Mouse (Mus musculus) limb, embryonic 10.5 days (tissue): ENCODE measurements around the gene Rasgef1b. TPM values are rescaled to one million over a fixed set of nuclear protein-coding genes. Genes with fewer than 3 reads are reported as not detected.

Source experiments
- DNase-seq: peaks from one replicate; pipeline ENCODE4 v3.0.0-alpha.2; 2017; ENCODE audit warnings: low spot score
- H3K27ac ChIP-seq: fragments of 300-500 bp; sonication (generic); 2 replicates; pipeline ENCODE4 v1.5.1; 2016; ENCODE audit warnings: mild to moderate bottlenecking
- H3K27me3 ChIP-seq: fragments of 300-500 bp; sonication (generic); 2 replicates; pipeline ENCODE4 v1.6.1; 2016; ENCODE audit warnings: low read depth, mild to moderate bottlenecking; ENCODE audit not compliant: poor library complexity, severe bottlenecking
- H3K36me3 ChIP-seq: fragments of 300-500 bp; sonication (generic); 2 replicates; pipeline ENCODE4 v1.6.1; 2016; ENCODE audit warnings: mild to moderate bottlenecking, moderate library complexity
- H3K4me1 ChIP-seq: fragments of 300-500 bp; sonication (generic); 2 replicates; pipeline ENCODE4 v1.6.1; 2016
- H3K4me3 ChIP-seq: fragments of 300-500 bp; sonication (generic); 2 replicates; pipeline ENCODE4 v1.5.1; 2016; ENCODE audit warnings: mild to moderate bottlenecking, moderate library complexity
- H3K9me3 ChIP-seq: fragments of 300-500 bp; sonication (generic); replicated peaks from 2 replicates; pipeline ENCODE4 v1.6.1; 2016; ENCODE audit warnings: mild to moderate bottlenecking
- WGBS: fragments of 180-500 bp; shearing (Covaris S2); methylation state at CpG from one replicate; pipeline ENCODE4 v1.1.7; 2016; 5-methylcytosine and 5-hydroxymethylcytosine counted together
- polyA plus RNA-seq: library from polyadenylated mRNA; unstranded; fragments of >200 nt; fragmentation: Nextera tagmentation; extraction: Ambion mirVana; gene quantifications from 2 replicates; pipeline ENCODE4 v1.2.1, GENCODE M21; 2016

The Rasgef1b gene
- polyA plus RNA-seq, 1 experiment from 2014 or later, result 32.5 TPM

DNA sequence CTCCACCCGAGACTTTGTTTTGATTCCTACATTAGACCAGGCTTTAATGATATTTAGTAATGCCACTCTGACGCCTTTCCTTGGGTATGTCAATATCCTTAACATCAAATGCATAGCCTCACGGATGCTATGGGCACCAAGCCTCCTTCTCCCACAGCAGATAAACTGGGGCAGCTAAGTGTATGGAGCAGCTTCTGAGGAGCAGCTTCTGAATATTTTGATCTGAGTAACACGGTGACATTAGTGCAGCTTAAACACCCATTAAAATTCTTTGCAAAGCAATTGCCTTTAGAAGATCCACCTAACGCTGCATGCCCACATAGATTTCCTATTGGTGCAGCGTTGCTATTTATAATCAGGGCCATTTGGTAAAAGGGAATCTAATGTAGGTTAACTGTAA lies 359.6 kb downstream of the Rasgef1b start:
- no peaks in the 10 kb centered on the region for H3K9me3 ChIP-seq
- 75% methylated on average over 6 of the region's 6 CpGs for WGBS
- DNase-seq, result no peak
- no peak overlapping the region for H3K4me3 ChIP-seq
- no peaks in the 10 kb centered on the region for H3K27me3 ChIP-seq
- no peaks in the 10 kb centered on the region for H3K36me3 ChIP-seq
- H3K27ac ChIP-seq, result no peak overlapping the region
- peaks cover 24% of the 10 kb centered on the region for H3K4me1 ChIP-seq

- Histone ChIP-seq H3K27ac (no peak overlapping the region), H3K36me3 (no peaks in the 10 kb centered on the region), H3K9me3 (no peaks in the 10 kb centered on the region), H3K4me3 (no peak overlapping the region), H3K4me1 (peaks cover 24% of the 10 kb centered on the region), H3K27me3 (no peaks in the 10 kb centered on the region)
- DNase-seq, result no peak
- WGBS, result 66% methylated on average over 1 of the region's 1 CpGs
Measured at GRCm38 (mm10) chr5:99368615-99369014, 360.2 kb downstream of the Rasgef1b start.

DNA sequence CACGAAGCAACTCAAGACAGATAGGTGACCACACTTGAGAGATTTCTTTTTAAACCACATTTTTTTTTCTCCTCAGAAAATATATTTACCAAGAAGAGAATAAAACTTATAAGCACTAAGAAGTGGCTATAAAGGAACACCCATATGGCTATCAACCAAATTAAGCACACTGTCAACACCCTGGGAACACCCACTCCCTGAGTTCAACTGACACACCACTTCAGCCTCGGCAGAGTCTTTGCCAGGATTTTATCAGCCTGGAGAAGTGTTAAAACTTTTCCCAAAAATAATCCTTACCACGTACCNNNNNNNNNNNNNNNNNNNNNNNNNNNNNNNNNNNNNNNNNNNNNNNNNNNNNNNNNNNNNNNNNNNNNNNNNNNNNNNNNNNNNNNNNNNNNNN lies 368.3 kb downstream of the Rasgef1b start:
- Histone ChIP-seq H3K9me3 (no peaks in the 10 kb centered on the region), H3K27ac (no peak overlapping the region), H3K4me3 (no peak overlapping the region), H3K27me3 (no peaks in the 10 kb centered on the region), H3K4me1 (peaks cover 30% of the 10 kb centered on the region), H3K36me3 (no peaks in the 10 kb centered on the region)
- no peak for DNase-seq
- WGBS, result 59% methylated on average over 3 of the region's 3 CpGs

DNA sequence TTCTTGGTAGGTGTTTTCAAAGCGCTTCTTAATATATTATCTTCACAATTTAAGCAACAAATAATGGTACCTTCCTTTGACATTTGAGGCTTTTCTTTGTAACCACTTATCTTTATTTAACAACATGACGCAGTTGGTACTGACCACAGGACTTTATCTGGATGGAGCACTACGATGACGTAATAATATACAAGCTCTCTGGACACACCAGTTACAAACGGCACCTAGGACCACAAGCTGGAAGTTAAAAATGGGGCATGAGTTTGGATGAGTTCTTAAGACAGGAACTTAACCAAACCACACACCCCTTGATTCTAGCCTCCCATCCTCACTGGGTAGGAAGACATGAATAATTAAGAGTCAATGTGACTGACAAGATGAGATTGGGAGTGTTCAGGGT lies 369.6 kb downstream of the Rasgef1b start:
- WGBS, result 88% methylated on average over 5 of the region's 5 CpGs
- H3K4me1 ChIP-seq, result peaks cover 40% of the 10 kb centered on the region
- H3K36me3 ChIP-seq, result no peaks in the 10 kb centered on the region
- no peak overlapping the region for H3K27ac ChIP-seq
- H3K27me3 ChIP-seq, result no peaks in the 10 kb centered on the region
- no peak for DNase-seq
- no peak overlapping the region for H3K4me3 ChIP-seq
- no peaks in the 10 kb centered on the region for H3K9me3 ChIP-seq

DNA sequence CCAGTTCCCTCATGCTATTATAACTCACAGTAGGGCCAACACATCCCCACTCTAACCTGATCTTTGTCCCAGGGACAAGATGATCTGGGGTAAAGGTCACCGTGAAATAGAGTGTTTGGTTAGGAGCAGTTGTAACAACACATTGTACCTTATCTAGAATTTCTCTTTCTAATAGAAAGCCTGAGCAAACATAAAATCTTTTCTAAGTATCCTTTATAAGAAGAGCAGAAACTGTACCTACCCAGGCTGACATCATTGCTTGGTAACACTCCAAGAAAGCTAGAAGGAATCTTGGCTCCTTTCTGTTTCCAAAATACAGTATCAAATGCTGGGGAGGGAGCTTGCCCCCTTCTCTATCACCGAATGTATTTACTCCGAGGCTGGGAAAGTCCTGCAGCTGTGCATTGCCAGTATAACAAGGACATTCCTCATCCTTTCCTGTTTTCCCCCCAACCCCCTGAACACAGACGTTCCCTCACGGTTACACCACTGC lies 374.2 kb downstream of the Rasgef1b start:
- H3K4me1 ChIP-seq, result peaks cover 42% of the 10 kb centered on the region
- H3K27me3 ChIP-seq, result no peaks in the 10 kb centered on the region
- H3K4me3 ChIP-seq, result no peak overlapping the region
- H3K9me3 ChIP-seq, result no peaks in the 10 kb centered on the region
- no peaks in the 10 kb centered on the region for H3K36me3 ChIP-seq
- H3K27ac ChIP-seq, result peak overlapping the region; percentile 56
- 85% methylated on average over 5 of the region's 5 CpGs for WGBS
- no peak for DNase-seq

DNA sequence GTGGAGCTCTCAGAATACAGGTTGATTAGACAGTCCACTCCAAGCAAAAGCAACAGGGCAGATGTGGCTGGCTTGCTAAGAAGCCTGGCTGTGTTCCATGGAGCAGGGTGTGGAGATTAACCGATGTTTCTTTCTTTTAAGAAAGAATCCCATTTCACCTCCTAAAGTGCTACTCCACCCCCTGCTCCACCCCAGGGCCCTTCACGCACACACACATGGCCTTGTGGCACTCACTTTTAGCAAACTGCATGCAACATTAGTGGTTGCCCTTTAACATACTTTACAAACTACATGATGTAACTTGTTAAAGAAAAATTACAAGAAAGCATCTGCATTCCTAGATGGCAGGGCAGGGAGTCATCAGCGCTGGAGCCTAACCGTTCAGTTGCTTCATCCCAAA lies 378.8 kb downstream of the Rasgef1b start:
- DNase-seq, result no peak
- H3K4me3 ChIP-seq, result no peak overlapping the region
- H3K4me1 ChIP-seq, result peaks cover 25% of the 10 kb centered on the region
- no peaks in the 10 kb centered on the region for H3K36me3 ChIP-seq
- no peaks in the 10 kb centered on the region for H3K9me3 ChIP-seq
- WGBS, result 67% methylated on average over 4 of the region's 4 CpGs
- H3K27ac ChIP-seq, result no peak overlapping the region
- no peaks in the 10 kb centered on the region for H3K27me3 ChIP-seq

DNA sequence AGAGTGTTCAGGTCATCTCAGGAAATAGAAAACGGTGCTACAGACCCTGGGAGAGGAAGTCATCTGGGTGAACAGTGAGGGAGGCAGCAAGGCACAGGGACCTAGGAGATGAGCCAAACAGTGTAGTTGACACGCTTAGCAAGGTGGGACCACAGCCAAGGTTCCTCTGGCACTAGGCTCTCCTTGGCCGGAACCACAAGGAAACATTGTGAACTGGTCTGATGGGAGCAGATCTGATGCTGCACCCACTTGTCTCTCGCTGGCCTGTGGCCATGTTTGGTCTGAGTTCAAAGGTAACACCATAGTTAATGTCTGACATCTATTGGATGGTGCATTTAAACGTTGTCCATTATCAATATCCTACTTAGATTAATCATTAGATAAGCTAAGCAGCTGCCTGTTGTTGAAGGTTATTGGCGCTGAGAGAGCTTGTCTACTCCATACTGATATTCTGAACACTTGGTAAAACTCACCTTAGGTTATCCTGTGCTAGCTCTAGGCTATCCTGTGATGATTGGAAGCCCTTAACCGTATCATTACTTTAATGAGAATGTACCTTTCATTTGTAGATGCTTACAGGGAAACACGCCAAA lies 380.5 kb downstream of the Rasgef1b start:
- WGBS, result 86% methylated on average over 8 of the region's 8 CpGs

GRCm38 (mm10) chr5:99342527-99342926 lies 386.3 kb downstream of the Rasgef1b start:
- Histone ChIP-seq H3K4me3 (no peak overlapping the region), H3K9me3 (no peaks in the 10 kb centered on the region), H3K27me3 (no peaks in the 10 kb centered on the region), H3K4me1 (no peaks in the 10 kb centered on the region; the same call in 1 of the 2 replicates), H3K36me3 (no peaks in the 10 kb centered on the region), H3K27ac (no peak overlapping the region)
- WGBS, result 95% methylated on average over 10 of the region's 10 CpGs
- no peak for DNase-seq

More for the DNA sequence above, 380.5 kb downstream of the Rasgef1b start:
- no peaks in the 10 kb centered on the region for H3K27me3 ChIP-seq
- no peak overlapping the region for H3K4me3 ChIP-seq
- peaks cover 18% of the 10 kb centered on the region for H3K4me1 ChIP-seq
- no peaks in the 10 kb centered on the region for H3K36me3 ChIP-seq
- no peaks in the 10 kb centered on the region for H3K9me3 ChIP-seq
- DNase-seq, result no peak
- no peak overlapping the region for H3K27ac ChIP-seq

DNA sequence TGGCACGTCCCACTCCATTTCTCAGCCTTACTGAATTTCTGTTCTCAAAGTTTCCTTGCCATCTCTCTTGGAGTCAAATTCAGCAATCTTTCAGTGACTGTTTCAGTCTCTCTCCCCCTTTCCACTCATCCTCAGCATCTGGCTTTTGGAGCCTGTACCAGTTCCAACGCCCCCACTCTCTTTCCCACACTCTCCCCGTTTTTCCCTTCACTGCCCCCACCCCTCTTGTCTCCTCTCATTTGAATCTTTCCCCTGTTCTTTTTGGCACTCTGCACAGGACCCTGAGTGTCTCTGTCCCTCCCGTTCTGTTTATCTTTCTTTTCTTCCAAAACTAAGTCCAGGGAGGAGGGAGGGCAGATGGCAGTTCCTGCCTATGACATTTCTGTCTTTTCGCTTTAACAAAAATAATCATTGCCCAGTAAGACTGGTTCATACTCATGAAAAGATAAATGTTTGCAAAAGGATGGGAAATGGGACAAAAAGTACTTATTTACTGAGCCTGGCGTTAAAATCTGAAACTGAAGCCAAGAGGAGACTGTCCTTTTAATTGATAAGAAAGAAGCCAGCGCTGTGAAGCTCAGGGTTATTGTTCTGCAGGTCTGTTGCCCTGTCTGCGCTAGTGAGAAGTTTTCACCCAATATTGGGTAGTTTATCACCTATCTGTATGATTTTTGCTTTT lies 388.4 kb downstream of the Rasgef1b start:
- Histone ChIP-seq H3K9me3 (no peaks in the 10 kb centered on the region), H3K36me3 (no peaks in the 10 kb centered on the region), H3K4me3 (no peak overlapping the region), H3K27me3 (no peaks in the 10 kb centered on the region), H3K27ac (peak overlapping the region; percentile 31; the same call in 1 of the 2 replicates), H3K4me1 (peaks cover 4% of the 10 kb centered on the region; the same call in 1 of the 2 replicates)
- 85% methylated on average over 8 of the region's 8 CpGs for WGBS
- no peak for DNase-seq

DNA sequence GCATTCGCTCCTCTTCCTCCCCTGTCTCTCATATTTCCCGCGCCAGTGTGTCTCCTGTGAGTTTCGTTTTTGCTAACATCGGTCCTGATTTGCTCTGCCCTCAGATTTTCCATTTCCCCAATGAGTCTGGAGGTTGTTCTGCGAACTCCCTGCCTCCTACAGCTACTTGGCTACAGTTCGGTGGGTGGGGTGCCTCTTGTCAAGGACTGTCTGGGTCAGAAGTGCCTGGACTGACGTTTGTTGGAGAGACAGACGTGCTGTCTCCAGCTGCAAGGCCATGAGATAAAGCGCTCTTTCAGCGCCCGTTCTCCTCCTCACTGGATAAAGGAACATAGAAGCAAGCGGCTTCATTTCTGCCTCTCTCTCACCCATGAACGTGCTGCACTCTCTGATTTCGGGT lies 389.1 kb downstream of the Rasgef1b start:
- Histone ChIP-seq H3K4me3 (no peak overlapping the region), H3K27me3 (no peaks in the 10 kb centered on the region), H3K36me3 (no peaks in the 10 kb centered on the region), H3K9me3 (no peaks in the 10 kb centered on the region), H3K4me1 (peaks cover 4% of the 10 kb centered on the region; the same call in 1 of the 2 replicates), H3K27ac (peak overlapping the region; percentile 31; the same call in 1 of the 2 replicates)
- WGBS, result 77% methylated on average over 15 of the region's 15 CpGs
- no peak for DNase-seq

- Histone ChIP-seq H3K36me3 (no peaks in the 10 kb centered on the region), H3K4me3 (no peak overlapping the region), H3K27ac (no peak overlapping the region), H3K4me1 (peaks cover 4% of the 10 kb centered on the region; the same call in 1 of the 2 replicates), H3K27me3 (no peaks in the 10 kb centered on the region), H3K9me3 (no peaks in the 10 kb centered on the region)
- no peak for DNase-seq
- WGBS, result 96% methylated on average over 6 of the region's 6 CpGs
Measured at GRCm38 (mm10) chr5:99338826-99339225, 390.0 kb downstream of the Rasgef1b start.

GRCm38 (mm10) chr5:99336427-99336826 lies 392.4 kb downstream of the Rasgef1b start:
- no peaks in the 10 kb centered on the region for H3K36me3 ChIP-seq
- no peak for DNase-seq
- 81% methylated on average over 11 of the region's 11 CpGs for WGBS
- no peaks in the 10 kb centered on the region for H3K27me3 ChIP-seq
- no peak overlapping the region for H3K4me3 ChIP-seq
- H3K27ac ChIP-seq, result no peak overlapping the region
- no peaks in the 10 kb centered on the region for H3K9me3 ChIP-seq
- H3K4me1 ChIP-seq, result peaks cover 4% of the 10 kb centered on the region; the same call in 1 of the 2 replicates

DNA sequence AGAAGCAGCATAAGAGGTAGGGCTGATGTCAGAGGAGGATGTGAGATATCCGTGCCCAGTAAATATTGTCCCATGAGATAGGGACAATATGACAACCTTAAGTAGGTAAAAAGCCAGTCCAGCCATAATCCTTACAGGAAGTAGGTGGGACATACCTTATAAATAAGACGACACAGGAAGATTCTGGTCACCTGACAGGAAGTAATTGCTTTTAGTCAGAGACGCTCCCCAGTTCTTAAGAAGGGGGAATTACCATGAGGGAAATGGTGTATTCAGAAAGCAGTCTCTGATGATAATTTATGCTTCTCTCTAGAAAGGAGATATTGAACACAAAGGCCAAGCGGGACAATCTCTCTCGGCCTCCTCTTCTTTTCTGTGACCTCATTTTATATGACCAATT lies 394.8 kb downstream of the Rasgef1b start:
- no peak for DNase-seq
- Histone ChIP-seq H3K27me3 (no peaks in the 10 kb centered on the region), H3K4me3 (no peak overlapping the region), H3K36me3 (no peaks in the 10 kb centered on the region), H3K4me1 (0 out of 2 replicates have a peak, but pooled peaks cover 4% of the 10 kb centered on the region), H3K9me3 (no peaks in the 10 kb centered on the region), H3K27ac (no peak overlapping the region)
- 84% methylated on average over 5 of the region's 5 CpGs for WGBS
